ENCODE assay signal across 9 mouse cellular contexts in genomic region chr8:81478674-81479073, GRCm38 (mm10).
A peak's percentile ranks its signal among the peaks of the same experiment; 100 is the strongest.
DNase-seq lines count a peak whose midpoint lies in the region; ATAC-seq and TF ChIP-seq lines count a peak whose summit lies in the region.
"Had no signal": no experiment of that assay in that cellular context is flagged by ENCODE, and none has a peak within 500 bp of the region (broad histone marks: within the 10 kb centered on the region; RNA-seq: fewer than 3 reads in every experiment).

No protein-coding gene starts in this region.

- H3K4me1 ChIP-seq in heart, postnatal 0 days (ENCODE audit: control insufficient read depth, insufficient read depth): no peaks in the 10 kb centered on the region
- no peaks in the 10 kb centered on the region for H3K4me1 ChIP-seq in heart, embryonic 10.5 days
- no peaks in the 10 kb centered on the region for H3K4me1 ChIP-seq in forebrain, embryonic 14.5 days (ENCODE audit: control insufficient read depth, insufficient read depth, low read length)
- H3K4me1 ChIP-seq in neural tube, embryonic 15.5 days: no peaks in the 10 kb centered on the region
- H3K4me1 ChIP-seq: liver, embryonic 15.5 days had no signal

- peak; percentile 11 for DNase-seq in heart, postnatal 0 days (ENCODE audit: low spot score)
- no peak for DNase-seq in heart, embryonic 10.5 days (ENCODE audit: low spot score)
- DNase-seq in right cerebral cortex, adult 18-20 months: peak; percentile 3
- DNase-seq in right cerebral cortex, adult 2 months (ENCODE audit: low spot score in 2 of 2): no peak
- DNase-seq in forebrain, embryonic 14.5 days (ENCODE audit: low spot score): peak; percentile 61
- DNase-seq in telencephalon, adult 2 months (ENCODE audit: low read depth, low spot score): peak; percentile 9
- DNase-seq in adrenal gland, postnatal 4 days (ENCODE audit: low spot score in 2 of 2): no peak

- H3K9me3 ChIP-seq in heart, postnatal 0 days (replicated peaks; ENCODE audit: control insufficient read depth, low read length): no peaks in the 10 kb centered on the region
- no peaks in the 10 kb centered on the region for H3K9me3 ChIP-seq in heart, embryonic 10.5 days
- H3K9me3 ChIP-seq in forebrain, embryonic 14.5 days (replicated peaks; ENCODE audit: control insufficient read depth, low read length): no peaks in the 10 kb centered on the region
- H3K9me3 ChIP-seq in neural tube, embryonic 15.5 days (replicated peaks): no peaks in the 10 kb centered on the region
- H3K9me3 ChIP-seq: liver, embryonic 15.5 days had no signal

- H3K4me2 ChIP-seq in heart, postnatal 0 days (ENCODE audit: low read depth, low read length): no peak overlapping the region
- no peak overlapping the region for H3K4me2 ChIP-seq in forebrain, embryonic 14.5 days (ENCODE audit: low read length)
- H3K4me2 ChIP-seq in neural tube, embryonic 15.5 days: no peak overlapping the region
- H3K4me2 ChIP-seq: liver, embryonic 15.5 days had no signal

- no peaks in the 10 kb centered on the region for H3K36me3 ChIP-seq in heart, postnatal 0 days (replicated peaks; ENCODE audit: control insufficient read depth, insufficient read depth, low read length)
- no peaks in the 10 kb centered on the region for H3K36me3 ChIP-seq in heart, embryonic 10.5 days
- no peaks in the 10 kb centered on the region for H3K36me3 ChIP-seq in forebrain, embryonic 14.5 days (ENCODE audit: control insufficient read depth, insufficient read depth, low read length)
- H3K36me3 ChIP-seq in neural tube, embryonic 15.5 days: no peaks in the 10 kb centered on the region
- H3K36me3 ChIP-seq: liver, embryonic 15.5 days had no signal

- H3K27me3 ChIP-seq in heart, postnatal 0 days (ENCODE audit: control insufficient read depth, insufficient read depth, low read length): no peaks in the 10 kb centered on the region
- H3K27me3 ChIP-seq in heart, embryonic 10.5 days (ENCODE audit: insufficient read depth, poor library complexity, severe bottlenecking): no peaks in the 10 kb centered on the region
- H3K27me3 ChIP-seq in forebrain, embryonic 14.5 days (replicated peaks; ENCODE audit: control insufficient read depth, insufficient read depth, low read length): no peaks in the 10 kb centered on the region
- H3K27me3 ChIP-seq in neural tube, embryonic 15.5 days (replicated peaks): no peaks in the 10 kb centered on the region
- H3K27me3 ChIP-seq: liver, embryonic 15.5 days had no signal

- 21% methylated on average over 3 of the region's 3 CpGs for WGBS in heart, postnatal 0 days
- WGBS in heart, embryonic 10.5 days: 30% methylated on average over 3 of the region's 3 CpGs
- WGBS in forebrain, embryonic 14.5 days: 33% methylated on average over 3 of the region's 3 CpGs
- WGBS in neural tube, embryonic 15.5 days: 39% methylated on average over 3 of the region's 3 CpGs

- no peak for TF ChIP-seq EP300 in heart, postnatal 0 days (IDR thresholded peaks at IDR 0.05; ENCODE audit: low read depth)

- H3K9ac ChIP-seq in heart, postnatal 0 days (replicated peaks; ENCODE audit: low read depth, low read length): no peak overlapping the region
- H3K9ac ChIP-seq in forebrain, embryonic 14.5 days (ENCODE audit: low read length): no peak overlapping the region
- H3K9ac ChIP-seq in neural tube, embryonic 15.5 days (replicated peaks): no peak overlapping the region
- H3K9ac ChIP-seq: liver, embryonic 15.5 days had no signal

- no peak for ATAC-seq in heart, postnatal 0 days (ENCODE audit: insufficient read depth, low read depth)
- peak; percentile 54 for ATAC-seq in forebrain, embryonic 14.5 days
- ATAC-seq in neural tube, embryonic 15.5 days (ENCODE audit: low FRiP score): no peak

- H3K4me3 ChIP-seq in heart, postnatal 0 days (ENCODE audit: low read depth, low read length): no peak overlapping the region
- H3K4me3 ChIP-seq in heart, embryonic 10.5 days: no peak overlapping the region
- no peak overlapping the region for H3K4me3 ChIP-seq in forebrain, embryonic 14.5 days (ENCODE audit: low read depth, low read length)
- H3K4me3 ChIP-seq in neural tube, embryonic 15.5 days (replicated peaks): no peak overlapping the region
- H3K4me3 ChIP-seq: liver, embryonic 15.5 days had no signal

- no peak overlapping the region for H3K27ac ChIP-seq in heart, postnatal 0 days (ENCODE audit: low read depth)
- H3K27ac ChIP-seq in heart, embryonic 10.5 days: no peak overlapping the region
- no peak overlapping the region for H3K27ac ChIP-seq in forebrain, embryonic 14.5 days (ENCODE audit: low read depth, low read length)
- no peak overlapping the region for H3K27ac ChIP-seq in neural tube, embryonic 15.5 days (replicated peaks)
- H3K27ac ChIP-seq: liver, embryonic 15.5 days had no signal

- peak; percentile 74 for TF ChIP-seq CTCF in heart, postnatal 0 days (IDR thresholded peaks at IDR 0.05; ENCODE audit: low read depth)

Comparison
In these comparisons a context has a peak if more than half of its experiments do, and no peak if none do; other contexts are left out.
1. DNase-seq: peak in heart, postnatal 0 days (single experiment), right cerebral cortex, adult 18-20 months (single experiment), forebrain, embryonic 14.5 days (single experiment) and telencephalon, adult 2 months (single experiment); none in heart, embryonic 10.5 days (single experiment), right cerebral cortex, adult 2 months (0 of 2) and adrenal gland, postnatal 4 days (0 of 2).